Mouse (Mus musculus) NIH3T3 (cell line): ENCODE results near the gene Tbr1.

Source experiments
- DNase-seq: peaks from one replicate; pipeline ENCODE4 v3.0.0-alpha.2; 2012; ENCODE audit warnings: low read depth

Tbr1 gene

DNA sequence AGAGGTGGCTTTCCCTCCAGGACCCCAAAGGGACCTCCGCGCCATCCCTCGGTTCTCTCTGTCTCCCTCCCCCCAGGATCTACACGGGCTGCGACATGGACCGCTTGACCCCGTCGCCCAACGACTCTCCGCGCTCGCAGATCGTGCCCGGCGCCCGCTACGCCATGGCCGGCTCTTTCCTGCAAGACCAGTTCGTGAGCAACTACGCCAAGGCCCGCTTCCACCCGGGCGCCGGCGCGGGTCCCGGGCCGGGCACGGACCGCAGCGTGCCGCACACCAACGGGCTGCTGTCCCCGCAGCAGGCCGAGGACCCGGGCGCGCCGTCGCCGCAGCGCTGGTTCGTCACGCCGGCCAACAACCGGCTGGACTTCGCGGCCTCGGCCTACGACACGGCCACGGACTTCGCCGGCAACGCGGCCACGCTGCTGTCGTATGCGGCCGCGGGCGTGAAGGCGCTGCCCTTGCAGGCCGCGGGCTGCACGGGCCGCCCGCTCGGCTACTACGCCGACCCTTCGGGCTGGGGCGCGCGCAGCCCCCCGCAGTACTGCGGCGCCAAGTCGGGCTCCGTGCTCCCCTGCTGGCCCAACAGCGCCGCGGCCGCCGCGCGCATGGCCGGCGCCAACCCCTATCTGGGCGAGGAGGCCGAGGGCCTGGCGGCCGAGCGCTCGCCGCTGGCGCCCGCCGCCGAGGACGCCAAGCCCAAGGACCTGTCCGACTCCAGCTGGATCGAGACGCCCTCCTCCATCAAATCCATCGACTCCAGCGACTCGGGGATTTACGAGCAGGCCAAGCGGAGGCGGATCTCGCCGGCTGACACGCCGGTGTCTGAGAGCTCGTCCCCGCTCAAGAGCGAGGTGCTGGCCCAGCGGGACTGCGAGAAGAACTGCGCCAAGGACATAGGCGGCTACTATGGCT, 9.0 kb downstream of the Tbr1 start:
- no peak for DNase-seq

DNA sequence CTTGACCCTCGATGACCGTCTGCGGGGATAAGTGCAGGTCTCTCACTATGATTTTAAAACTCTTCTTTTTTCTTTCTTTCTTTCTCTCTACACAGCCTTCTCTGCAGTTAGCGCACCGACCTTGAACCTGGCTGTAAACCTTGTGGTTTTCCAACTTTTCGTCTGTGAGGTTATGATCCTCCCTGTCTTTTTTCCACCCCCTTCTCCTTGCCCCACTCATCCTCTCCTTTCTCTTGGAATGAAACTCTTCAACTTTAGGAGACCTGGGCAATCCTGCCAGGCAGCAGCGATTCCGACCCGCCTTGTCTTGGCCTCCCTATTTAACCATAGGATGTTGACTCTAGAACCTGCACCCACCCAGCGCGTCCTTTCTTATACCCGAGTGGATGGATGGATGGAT, 9.8 kb downstream of the Tbr1 start:
- no peak for DNase-seq

DNA sequence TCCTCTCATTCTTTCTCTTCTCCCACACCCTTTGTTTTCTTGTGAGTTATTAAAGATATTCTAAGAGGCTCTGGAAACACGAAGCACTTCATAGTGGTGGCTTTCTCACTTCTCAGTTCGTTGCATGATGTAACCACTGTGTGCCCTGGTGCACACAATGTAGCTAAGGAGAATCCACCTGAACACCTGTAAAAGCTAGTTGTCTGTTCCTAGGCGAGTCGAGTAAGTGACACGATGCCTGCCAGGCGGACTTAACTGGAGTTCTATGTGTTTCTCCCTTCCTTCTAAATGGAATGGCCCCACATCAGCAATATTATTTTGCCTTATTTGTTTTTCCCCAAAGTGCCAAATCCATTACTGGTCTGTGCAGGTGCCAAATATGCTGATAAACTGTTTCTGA, 10.4 kb downstream of the Tbr1 start:
- DNase-seq: no peak

DNA sequence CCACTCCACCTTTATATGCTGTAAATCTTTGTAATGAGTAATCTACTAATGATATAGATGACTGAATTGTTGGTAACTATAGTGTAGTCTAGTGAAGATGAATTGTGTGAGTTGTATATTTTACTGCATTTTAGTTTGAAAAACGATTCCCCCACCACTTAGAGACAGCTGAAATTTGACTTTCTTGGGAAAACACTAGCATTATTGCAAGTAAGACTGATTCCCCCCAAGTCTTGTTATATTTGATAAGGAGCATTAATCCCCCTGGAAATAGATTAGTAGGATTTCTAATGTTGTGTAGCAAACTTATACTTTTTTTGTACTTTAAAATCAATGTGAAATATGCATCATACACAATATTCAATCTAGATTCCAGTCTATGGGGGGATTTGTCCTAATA, 10.8 kb downstream of the Tbr1 start:
- DNase-seq: no peak

DNA sequence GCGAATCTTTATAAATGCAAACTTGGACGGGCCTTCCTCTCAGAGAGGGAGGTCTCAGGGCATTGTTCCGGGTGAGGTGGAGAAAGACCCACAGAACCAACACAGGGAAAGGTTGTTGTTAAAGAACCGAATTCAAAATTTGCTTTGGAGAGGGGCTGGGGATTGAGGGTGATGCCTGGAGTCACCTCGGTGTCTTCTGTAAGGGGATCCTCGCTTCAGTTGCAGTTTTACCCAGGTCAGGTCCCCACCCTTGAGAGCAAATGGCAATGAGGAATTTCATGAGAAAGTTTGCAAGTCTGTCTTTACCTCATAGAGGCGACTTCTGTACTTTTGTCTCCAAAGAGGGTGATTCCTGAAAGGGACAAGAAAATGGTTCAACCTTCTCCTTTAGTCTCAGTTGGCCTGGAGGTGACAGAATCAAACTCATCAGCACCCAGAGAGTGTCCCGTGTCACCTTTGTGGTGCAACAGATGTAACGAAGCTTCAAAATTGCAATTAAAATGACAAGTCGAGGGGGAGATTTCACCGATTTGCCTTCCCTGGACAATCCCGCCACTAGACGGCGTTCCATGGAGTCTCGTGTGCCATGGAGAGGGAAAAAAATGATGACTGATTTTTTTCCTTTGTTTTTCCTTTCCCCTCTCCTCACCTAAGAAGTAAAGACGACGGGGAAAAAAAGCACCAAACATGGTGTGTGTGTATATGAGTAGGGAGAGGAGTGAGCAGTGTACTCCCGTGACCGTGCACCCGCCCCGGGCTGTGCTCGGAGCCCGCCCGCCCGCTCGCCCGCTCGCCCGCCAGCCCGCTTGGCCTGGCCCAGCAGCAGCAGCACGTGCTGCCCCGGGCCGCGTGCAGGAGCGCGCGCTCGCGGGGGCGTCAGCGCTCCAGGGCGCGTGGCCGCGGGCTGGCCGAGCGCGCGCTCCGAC, 12.1 kb downstream of the Tbr1 start:
- DNase-seq: no peak

DNA sequence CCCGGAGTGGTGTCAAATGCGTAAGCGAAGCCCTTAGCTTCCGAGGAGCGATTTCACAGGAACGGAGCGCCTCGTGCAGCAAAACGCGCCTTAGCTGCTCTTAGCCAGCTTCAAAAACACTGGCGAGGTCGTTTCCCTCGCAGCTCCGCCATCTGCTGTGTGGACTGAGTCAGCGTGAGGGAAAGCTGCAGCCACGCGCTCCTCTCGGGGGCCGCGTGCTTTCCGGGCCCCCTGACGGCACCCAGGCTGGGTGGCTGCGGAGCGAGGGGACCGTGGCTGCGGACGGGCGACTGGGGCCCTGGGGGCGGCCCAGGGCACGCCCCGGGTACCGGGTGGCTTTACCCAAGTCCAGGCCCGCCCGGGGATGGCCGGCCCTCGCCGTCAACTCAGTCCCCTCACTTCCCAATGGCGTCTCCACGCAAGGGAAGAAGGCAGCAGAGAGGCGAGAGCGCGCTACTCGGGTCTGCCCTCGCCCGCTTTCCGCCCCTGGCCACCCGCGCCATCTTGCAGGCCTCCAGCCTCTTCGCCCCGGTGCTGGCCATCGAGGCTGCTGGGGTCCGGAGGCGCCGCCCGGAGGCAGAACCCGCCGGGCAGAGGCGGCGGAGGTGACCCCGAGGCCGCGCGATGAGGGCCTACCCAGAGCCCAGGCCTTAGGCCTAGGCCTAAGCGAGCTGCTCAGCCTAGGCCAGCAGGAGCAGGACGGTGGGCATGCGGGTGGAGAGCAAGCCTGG, 13.0 kb downstream of the Tbr1 start:
- DNase-seq: no peak

DNA sequence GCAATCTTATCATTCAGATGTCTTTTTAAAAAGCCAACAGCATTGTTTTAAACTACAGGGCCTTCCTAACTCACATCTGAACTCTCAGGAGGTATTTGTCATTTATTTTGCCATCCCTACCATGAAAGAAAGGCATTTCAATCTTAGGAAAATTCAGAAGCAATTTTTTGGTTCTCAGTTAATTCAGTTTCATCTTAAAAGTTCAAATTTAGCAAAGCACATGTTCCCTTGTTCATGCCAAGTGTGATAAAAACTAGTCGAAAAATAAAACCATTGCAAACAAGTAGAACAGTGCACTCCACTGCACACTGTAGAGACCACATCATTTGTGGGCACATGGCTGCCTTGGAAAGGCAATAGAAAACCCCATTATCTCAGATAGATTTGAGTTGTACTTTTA, 15.5 kb downstream of the Tbr1 start:
- no peak for DNase-seq

DNA sequence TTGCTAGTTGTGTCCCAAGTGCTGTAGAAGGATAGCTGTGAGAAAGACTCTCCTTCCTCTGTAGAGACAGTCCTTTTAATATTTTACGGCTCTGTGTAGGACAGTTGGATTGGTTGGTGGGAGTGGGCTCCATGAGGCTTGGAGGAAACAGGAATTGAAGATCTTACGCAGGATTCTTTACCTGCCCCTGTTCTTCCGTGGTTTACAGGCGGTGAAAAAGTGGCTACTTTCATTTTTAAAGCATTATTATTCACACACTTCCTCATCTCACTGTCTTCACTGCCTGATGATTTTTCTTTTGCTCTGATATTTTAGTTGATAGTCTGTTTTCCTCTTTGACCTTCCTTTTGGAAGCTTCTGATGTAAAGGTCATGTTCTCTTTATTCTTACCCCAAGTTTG, 17.5 kb downstream of the Tbr1 start:
- no peak for DNase-seq

DNA sequence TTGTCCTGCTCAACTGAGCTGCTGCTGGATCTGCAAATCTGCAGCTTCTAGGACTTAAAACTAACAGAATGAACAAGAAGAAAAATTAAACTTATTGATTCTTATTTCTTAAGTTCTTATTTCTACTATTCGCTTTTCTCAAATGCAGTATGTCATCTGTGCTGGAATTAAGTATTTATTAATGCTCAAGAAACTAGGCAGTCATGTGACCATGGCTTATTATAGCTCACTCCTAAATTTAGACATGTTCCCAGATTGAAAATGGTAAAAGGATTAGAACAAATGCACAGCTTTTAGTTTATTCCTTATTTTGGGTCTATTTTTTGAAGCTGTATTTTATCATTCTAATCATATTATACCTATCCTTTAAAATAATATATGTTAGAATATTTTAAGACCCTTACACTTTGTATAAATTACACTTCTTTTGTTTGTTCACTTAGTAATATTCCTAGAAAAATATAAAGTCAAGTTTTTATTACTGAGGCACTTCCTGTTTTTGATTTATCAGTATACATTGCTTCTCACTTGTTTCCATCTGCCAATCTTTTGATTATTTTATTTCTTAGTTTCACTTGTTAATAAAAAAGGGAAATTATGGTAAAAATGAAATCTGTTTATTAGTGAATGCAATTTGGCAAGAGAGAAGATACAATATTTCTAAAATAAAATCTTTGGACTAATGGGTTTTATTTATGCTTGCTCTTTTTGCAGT, 20.9 kb downstream of the Tbr1 start:
- DNase-seq: no peak

DNA sequence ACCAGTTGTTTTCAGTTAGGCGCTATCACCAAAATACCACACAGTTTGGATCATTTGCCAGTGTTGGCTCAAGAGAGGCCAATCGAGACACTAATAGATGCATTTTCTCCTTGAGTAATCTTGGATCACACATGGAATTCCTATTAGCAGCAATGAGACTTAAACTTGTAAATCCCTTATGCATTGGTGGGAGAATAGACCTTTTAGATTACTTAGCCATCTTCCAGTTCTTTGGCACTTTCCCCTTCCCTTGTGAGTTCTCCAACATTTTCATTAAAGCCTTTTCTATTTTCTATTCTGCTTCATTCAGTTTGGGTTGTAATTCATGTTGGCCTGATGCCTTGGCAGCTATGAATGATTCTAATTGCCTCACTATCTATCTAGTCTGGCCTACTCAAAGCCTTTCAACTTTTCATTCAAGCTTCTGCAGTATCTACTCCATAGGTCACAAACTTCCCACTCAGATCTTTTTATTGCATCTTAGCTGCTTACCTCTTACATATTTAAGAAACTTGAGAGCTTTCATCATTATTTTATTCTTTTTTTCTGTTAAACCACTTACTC, 34.6 kb downstream of the Tbr1 start:
- DNase-seq: no peak
